Mouse (Mus musculus): ENCODE measurements around the gene Tdp2.
"Not testable (repeated sequence)": the region's sequence is repeated elsewhere in the genome, so short reads cannot be mapped to it uniquely, and the experiment has no call there.

Gene Tdp2

GRCm38 (mm10) chr13:24825587-24825986 lies 5.9 kb upstream of the Tdp2 start:
- DNase-seq (ENCODE audit: low spot score), result no peak

GRCm38 (mm10) chr13:24826116-24826515 lies 5.4 kb upstream of the Tdp2 start:
- DNase-seq (ENCODE audit: low spot score), result no peak

- DNase-seq (ENCODE audit: low spot score), result no peak
These were observed 625 bp upstream of the Tdp2 start for GRCm38 (mm10) chr13:24830756-24831352.

GRCm38 (mm10) chr13:24832131-24832810 lies 792 bp downstream of the Tdp2 start:
- peak; percentile 36 for DNase-seq (ENCODE audit: low spot score)

GRCm38 (mm10) chr13:24832811-24833155 lies 1.3 kb downstream of the Tdp2 start:
- no peak for DNase-seq (ENCODE audit: low spot score)

GRCm38 (mm10) chr13:24837765-24838164 lies 6.3 kb downstream of the Tdp2 start:
- not testable (repeated sequence) for DNase-seq (ENCODE audit: low spot score)

- no peak for DNase-seq (ENCODE audit: low spot score)
These were observed 8.4 kb downstream of the Tdp2 start for GRCm38 (mm10) chr13:24839831-24840230.

- no peak for DNase-seq (ENCODE audit: low spot score)
These were observed 10.2 kb downstream of the Tdp2 start for GRCm38 (mm10) chr13:24841702-24842101.

GRCm38 (mm10) chr13:24844983-24845955 lies 13.8 kb downstream of the Tdp2 start, which contains the start of gene D130043K22Rik:
Gene D130043K22Rik, plus strand, starts transcription at chr13:24845135.
- DNase-seq (ENCODE audit: low spot score), result no peak

- DNase-seq (ENCODE audit: low spot score), result no peak
These were observed 17.8 kb downstream of the Tdp2 start for GRCm38 (mm10) chr13:24849318-24849717.

- DNase-seq (ENCODE audit: low spot score), result no peak
These were observed 20.5 kb downstream of the Tdp2 start for GRCm38 (mm10) chr13:24851989-24852388.

- no peak for DNase-seq (ENCODE audit: low spot score)
These were observed 21.1 kb downstream of the Tdp2 start for GRCm38 (mm10) chr13:24852570-24852969.

GRCm38 (mm10) chr13:24859115-24859514 lies 27.6 kb downstream of the Tdp2 start:
- DNase-seq (ENCODE audit: low spot score), result no peak

- DNase-seq (ENCODE audit: low spot score), result no peak
These were observed 29.6 kb downstream of the Tdp2 start for GRCm38 (mm10) chr13:24861084-24861483.

GRCm38 (mm10) chr13:24862021-24862420 lies 30.5 kb downstream of the Tdp2 start:
- DNase-seq (ENCODE audit: low spot score), result no peak

- peak; percentile 60 for DNase-seq (ENCODE audit: low spot score)
These were observed 31.0 kb downstream of the Tdp2 start for GRCm38 (mm10) chr13:24862520-24862919.

GRCm38 (mm10) chr13:24866430-24867402 lies 35.2 kb downstream of the Tdp2 start:
- DNase-seq (ENCODE audit: low spot score), result no peak

- no peak for DNase-seq (ENCODE audit: low spot score)
These were observed 36.3 kb downstream of the Tdp2 start for GRCm38 (mm10) chr13:24867789-24868188.

- no peak for DNase-seq (ENCODE audit: low spot score)
These were observed 36.8 kb downstream of the Tdp2 start for GRCm38 (mm10) chr13:24868233-24868632.

- DNase-seq (ENCODE audit: low spot score), result no peak
These were observed 48.0 kb downstream of the Tdp2 start for GRCm38 (mm10) chr13:24879359-24880040.

- DNase-seq (ENCODE audit: low spot score), result no peak
These were observed 48.7 kb downstream of the Tdp2 start for GRCm38 (mm10) chr13:24880208-24880607.
